Mouse (Mus musculus): ENCODE measurements at regions not wholly inside any gene's neighbourhood (a gene's known extent, or its start where the extent isn't known, plus 50 kb on each side); places are given as distances from the start of the nearest gene placed in this dataset.

DNA sequence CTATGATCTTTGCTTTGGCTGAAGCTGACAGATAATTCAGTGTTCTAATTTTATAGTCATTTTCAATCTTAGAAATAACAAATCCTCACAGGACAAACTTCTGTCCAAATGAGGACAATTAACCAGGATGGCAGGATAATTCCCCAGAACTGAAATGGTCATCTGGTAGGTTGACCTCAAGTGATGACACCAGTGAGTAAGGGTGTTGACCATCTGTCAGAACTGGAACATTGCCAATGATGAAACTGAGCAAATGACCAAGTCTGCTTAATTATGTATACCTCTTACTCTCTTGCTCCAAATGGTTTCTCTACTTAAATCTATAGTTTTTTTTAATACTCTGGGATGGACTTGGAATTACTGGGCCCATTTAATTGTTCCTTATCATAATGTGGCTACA is 1336.9 kb upstream of the Tenm3 start:
- no peaks in the 10 kb centered on the region for H3K27me3 ChIP-seq
- H3K27ac ChIP-seq (replicated peaks), result no peak overlapping the region
- no peak overlapping the region for H3K4me3 ChIP-seq
- no peak overlapping the region for H3K4me2 ChIP-seq
- H3K36me3 ChIP-seq, result no peaks in the 10 kb centered on the region
- no peak overlapping the region for H3K9ac ChIP-seq
- ATAC-seq (ENCODE audit: low FRiP score, low read depth), result no peak
- H3K4me1 ChIP-seq (replicated peaks), result no peaks in the 10 kb centered on the region
- H3K9me3 ChIP-seq, result no peaks in the 10 kb centered on the region

DNA sequence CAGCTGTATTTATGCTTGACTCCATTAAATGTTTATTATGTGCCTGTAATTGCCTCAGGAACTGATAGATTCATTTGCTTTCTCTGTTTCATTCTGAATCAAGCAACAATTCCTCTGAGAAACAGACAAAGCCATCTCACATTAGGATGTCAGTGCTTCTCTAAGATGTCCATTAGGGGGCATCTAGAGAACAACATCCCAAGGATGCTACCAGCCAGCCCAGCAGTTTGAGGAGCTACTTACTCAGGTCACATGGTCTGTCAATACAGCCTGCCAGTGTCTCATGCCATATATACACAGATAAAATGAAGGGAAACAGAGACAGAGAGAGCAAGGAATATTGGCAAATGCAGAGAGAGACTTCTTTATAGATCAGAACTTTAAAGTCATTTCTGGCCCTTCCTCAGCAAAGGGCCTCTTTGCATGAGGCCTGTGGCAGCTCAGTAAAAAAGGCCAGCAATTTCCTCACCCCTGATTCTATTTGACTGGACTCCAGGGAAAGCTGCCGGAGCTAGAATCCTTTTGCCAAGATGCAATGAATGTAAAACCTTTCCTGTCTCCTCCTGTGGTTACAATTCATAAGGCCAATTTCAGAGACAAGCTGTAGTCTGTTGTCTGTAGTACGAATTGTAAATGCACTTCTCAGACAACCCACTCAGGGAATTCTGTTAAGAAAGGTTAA is 1321.2 kb upstream of the Tenm3 start:
- H3K36me3 ChIP-seq, result no peaks in the 10 kb centered on the region
- H3K27ac ChIP-seq (replicated peaks), result no peak overlapping the region
- WGBS, result 57% methylated on average over 2 of the region's 2 CpGs
- H3K9me3 ChIP-seq, result no peaks in the 10 kb centered on the region
- H3K27me3 ChIP-seq, result no peaks in the 10 kb centered on the region
- no peak overlapping the region for H3K4me2 ChIP-seq
- no peak for ATAC-seq (ENCODE audit: low FRiP score, low read depth)
- H3K4me3 ChIP-seq, result no peak overlapping the region
- H3K4me1 ChIP-seq (replicated peaks), result no peaks in the 10 kb centered on the region
- no peak overlapping the region for H3K9ac ChIP-seq

DNA sequence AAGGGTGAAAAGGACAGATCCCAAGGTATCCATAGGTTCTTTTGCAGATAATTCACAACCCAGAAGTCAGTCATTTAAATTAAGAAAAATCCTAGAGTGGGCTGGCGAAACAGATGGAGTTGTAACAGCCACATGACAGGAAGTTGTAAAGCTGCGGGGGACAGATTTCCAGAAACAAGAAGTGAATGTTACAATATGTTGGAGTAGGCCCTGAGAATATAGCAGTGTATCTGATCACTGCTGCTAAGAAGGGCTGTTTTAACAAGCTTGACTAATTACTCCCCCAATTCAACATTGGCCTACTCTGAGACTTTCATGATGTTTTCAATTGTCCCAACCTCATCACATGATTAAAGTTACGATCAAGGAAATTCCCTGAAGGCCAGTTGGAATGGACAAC is 1317.3 kb upstream of the Tenm3 start:
- no peak overlapping the region for H3K4me3 ChIP-seq
- no peaks in the 10 kb centered on the region for H3K9me3 ChIP-seq
- H3K9ac ChIP-seq, result no peak overlapping the region
- H3K36me3 ChIP-seq, result no peaks in the 10 kb centered on the region
- ATAC-seq (ENCODE audit: low FRiP score, low read depth), result no peak
- WGBS, result 86% methylated on average over 3 of the region's 3 CpGs
- no peak overlapping the region for H3K4me2 ChIP-seq
- H3K27ac ChIP-seq (replicated peaks), result no peak overlapping the region
- H3K27me3 ChIP-seq, result no peaks in the 10 kb centered on the region
- no peaks in the 10 kb centered on the region for H3K4me1 ChIP-seq (replicated peaks)

DNA sequence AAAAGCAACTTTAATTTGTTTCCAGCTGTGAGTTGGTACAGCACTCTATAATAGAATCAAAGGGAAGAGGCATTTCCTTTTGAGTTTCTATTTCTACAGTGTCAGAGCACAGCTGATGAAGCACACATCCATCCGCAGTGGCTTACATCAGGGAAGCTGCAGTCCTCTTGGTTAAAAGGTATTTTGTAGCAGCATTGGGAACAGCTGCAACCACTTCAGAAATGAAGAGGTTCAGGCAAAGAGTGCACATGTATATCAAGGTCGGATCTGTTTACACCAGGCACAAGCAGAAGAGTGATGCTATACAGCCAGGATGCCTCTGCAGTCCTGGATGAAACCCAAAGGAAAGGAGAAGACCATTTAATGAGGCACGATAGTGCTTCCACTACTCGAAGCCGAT is 1316.6 kb upstream of the Tenm3 start:
- Histone ChIP-seq H3K4me3 (no peak overlapping the region), H3K9ac (no peak overlapping the region), H3K9me3 (no peaks in the 10 kb centered on the region), H3K27ac (replicated peaks) (no peak overlapping the region), H3K27me3 (no peaks in the 10 kb centered on the region), H3K36me3 (no peaks in the 10 kb centered on the region), H3K4me1 (replicated peaks) (no peaks in the 10 kb centered on the region), H3K4me2 (no peak overlapping the region)
- WGBS, result 53% methylated on average over 5 of the region's 5 CpGs
- ATAC-seq (ENCODE audit: low FRiP score, low read depth), result no peak; the same call in 1 of the 2 replicates

DNA sequence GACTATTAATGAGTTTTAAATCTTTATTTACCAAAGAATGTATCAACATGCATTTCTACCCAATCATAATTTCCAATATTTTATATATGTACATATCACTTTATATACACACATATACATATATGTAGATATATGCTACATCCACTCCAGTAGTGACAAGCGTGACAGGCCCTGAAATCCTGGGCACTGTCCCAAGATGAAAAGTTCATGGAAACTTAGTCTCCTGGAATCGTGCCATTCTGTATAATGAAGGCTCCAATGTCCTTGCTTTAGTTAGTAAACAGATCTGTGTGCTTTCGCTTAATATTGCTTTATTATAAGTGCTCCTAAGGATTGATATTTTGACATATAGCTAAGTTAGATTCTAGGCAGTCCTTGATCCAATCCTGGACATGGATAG is 1296.1 kb upstream of the Tenm3 start:
- no peak overlapping the region for H3K4me3 ChIP-seq
- H3K9ac ChIP-seq, result no peak overlapping the region
- ATAC-seq (ENCODE audit: low FRiP score, low read depth), result no peak
- no peaks in the 10 kb centered on the region for H3K4me1 ChIP-seq (replicated peaks)
- no peaks in the 10 kb centered on the region for H3K9me3 ChIP-seq
- no peaks in the 10 kb centered on the region for H3K36me3 ChIP-seq
- 78% methylated on average over 3 of the region's 3 CpGs for WGBS
- no peaks in the 10 kb centered on the region for H3K27me3 ChIP-seq
- H3K27ac ChIP-seq (replicated peaks), result no peak overlapping the region
- no peak overlapping the region for H3K4me2 ChIP-seq

DNA sequence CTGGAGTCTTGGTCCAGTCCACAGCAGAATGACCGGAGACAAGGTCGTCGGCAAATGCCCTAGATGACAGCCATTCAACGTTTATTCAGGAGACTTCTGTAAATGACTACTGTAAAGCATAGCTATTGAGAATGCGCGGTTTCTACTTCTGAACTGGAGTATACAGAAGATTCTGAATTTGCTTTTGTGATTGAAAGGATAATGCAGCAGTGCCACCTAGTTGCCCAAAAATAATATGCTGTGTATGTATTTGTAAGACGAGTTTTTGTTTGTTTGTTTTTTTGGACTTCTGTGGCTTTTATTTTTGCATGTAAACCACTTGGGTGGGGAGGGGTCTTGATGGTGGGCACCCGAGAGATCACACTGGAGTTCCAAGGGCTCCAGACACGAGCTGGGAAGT is 1276.3 kb upstream of the Tenm3 start:
- H3K27ac ChIP-seq (replicated peaks), result no peak overlapping the region
- no peak overlapping the region for H3K9ac ChIP-seq
- no peaks in the 10 kb centered on the region for H3K27me3 ChIP-seq
- no peak overlapping the region for H3K4me2 ChIP-seq
- no peaks in the 10 kb centered on the region for H3K36me3 ChIP-seq
- H3K9me3 ChIP-seq, result no peaks in the 10 kb centered on the region
- no peak for ATAC-seq (ENCODE audit: low FRiP score, low read depth)
- H3K4me3 ChIP-seq, result no peak overlapping the region
- H3K4me1 ChIP-seq (replicated peaks), result no peaks in the 10 kb centered on the region
- 78% methylated on average over 9 of the region's 9 CpGs for WGBS

DNA sequence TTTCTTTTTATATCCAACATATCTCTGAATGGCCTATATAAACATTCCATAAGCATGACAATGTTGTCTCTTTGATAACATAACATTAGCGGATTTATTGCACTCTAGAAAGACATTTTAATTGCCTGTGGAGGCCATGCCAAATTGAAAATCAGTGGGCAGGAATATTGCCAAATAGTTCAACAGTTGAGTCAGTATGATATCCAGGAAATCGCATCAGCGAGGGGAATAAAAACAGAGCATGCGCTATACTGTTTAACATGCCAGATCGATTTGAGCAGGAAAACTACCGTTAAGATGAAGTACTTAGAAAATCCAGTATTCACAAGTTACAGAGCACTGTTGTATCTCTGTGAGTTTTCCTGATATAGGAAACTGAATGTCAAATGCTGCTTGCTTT is 1238.6 kb upstream of the Tenm3 start:
- no peak overlapping the region for H3K4me2 ChIP-seq
- ATAC-seq (ENCODE audit: low FRiP score, low read depth), result no peak

DNA sequence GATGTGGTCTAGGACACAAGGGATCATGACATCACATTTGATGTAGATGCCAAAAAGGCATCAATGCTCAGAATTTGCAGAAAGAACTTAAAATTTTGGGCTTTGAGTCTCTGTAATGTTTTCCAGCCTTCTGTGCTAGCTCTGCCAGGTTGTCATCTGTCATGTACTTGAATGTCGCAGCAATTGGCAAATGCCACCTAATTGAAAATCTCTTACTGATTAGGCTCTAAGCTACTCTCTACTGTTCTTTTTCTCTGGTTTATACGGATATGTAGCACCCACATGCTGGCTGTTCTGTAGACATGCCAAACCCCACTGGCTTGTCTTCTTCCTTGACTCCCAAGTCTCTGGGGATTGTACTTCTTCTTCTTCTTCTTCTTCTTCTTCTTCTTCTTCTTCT is 1193.3 kb upstream of the Tenm3 start:
- H3K4me3 ChIP-seq, result no peak overlapping the region
- no peaks in the 10 kb centered on the region for H3K4me1 ChIP-seq (replicated peaks)
- no peaks in the 10 kb centered on the region for H3K27me3 ChIP-seq
- no peaks in the 10 kb centered on the region for H3K9me3 ChIP-seq
- 78% methylated on average over 2 of the region's 2 CpGs for WGBS
- H3K27ac ChIP-seq (replicated peaks), result no peak overlapping the region
- H3K36me3 ChIP-seq, result no peaks in the 10 kb centered on the region
- no peak for ATAC-seq (ENCODE audit: low FRiP score, low read depth)
- H3K9ac ChIP-seq, result no peak overlapping the region
- no peak overlapping the region for H3K4me2 ChIP-seq

More for the DNA sequence above, 1238.6 kb upstream of the Tenm3 start:
- 62% methylated on average over 6 of the region's 6 CpGs for WGBS
- H3K36me3 ChIP-seq, result no peaks in the 10 kb centered on the region
- H3K9ac ChIP-seq, result no peak overlapping the region
- H3K4me1 ChIP-seq (replicated peaks), result no peaks in the 10 kb centered on the region
- no peaks in the 10 kb centered on the region for H3K27me3 ChIP-seq
- no peak overlapping the region for H3K4me3 ChIP-seq
- H3K27ac ChIP-seq (replicated peaks), result no peak overlapping the region
- no peaks in the 10 kb centered on the region for H3K9me3 ChIP-seq

DNA sequence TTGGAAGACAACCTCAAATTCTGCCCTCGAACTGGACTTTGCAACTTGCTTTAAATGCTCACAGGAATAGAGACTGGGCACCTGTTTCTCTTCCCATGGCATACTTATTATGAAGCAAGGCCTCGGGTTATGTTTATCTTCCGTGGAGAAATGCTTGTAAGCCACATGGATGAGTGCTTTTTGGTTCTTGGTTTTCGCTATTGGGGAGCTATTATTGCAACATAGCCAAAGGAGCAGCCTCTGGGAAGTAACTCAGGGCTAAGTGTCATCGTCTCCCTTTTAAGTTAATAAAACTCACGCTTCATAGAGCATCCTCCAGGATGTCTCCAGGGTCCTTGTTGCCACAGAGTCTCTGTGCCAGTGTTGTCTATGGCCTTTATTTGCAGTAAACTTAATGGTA is 1183.8 kb upstream of the Tenm3 start:
- WGBS, result 79% methylated on average over 6 of the region's 6 CpGs
- Histone ChIP-seq H3K9me3 (no peaks in the 10 kb centered on the region), H3K36me3 (no peaks in the 10 kb centered on the region), H3K4me1 (replicated peaks) (no peaks in the 10 kb centered on the region), H3K4me3 (no peak overlapping the region), H3K4me2 (no peak overlapping the region), H3K27me3 (no peaks in the 10 kb centered on the region), H3K9ac (no peak overlapping the region), H3K27ac (replicated peaks) (no peak overlapping the region)
- ATAC-seq (ENCODE audit: low FRiP score, low read depth), result no peak

DNA sequence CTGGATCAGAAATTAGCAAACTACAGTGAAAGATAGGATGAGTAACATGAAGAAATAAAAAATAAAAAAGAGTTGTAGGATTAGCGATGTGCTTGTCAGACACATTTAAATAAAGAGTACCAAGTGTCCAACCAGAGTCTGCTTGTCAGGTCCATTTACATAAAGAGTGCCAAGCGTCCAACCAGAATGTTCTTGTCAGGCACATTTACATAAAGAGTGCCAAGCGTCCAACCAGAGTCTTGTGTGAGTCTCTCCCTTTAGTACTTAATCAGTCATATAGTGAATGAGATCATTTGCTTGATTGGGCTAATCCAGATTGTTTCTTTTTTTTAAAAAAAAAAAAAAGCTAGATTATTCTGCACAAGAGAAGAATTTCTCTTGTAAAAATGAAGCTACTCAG is 1163.8 kb upstream of the Tenm3 start:
- no peak for ATAC-seq (ENCODE audit: low FRiP score, low read depth)
- no peak overlapping the region for H3K4me3 ChIP-seq
- no peaks in the 10 kb centered on the region for H3K4me1 ChIP-seq (replicated peaks)
- no peak overlapping the region for H3K9ac ChIP-seq
- no peaks in the 10 kb centered on the region for H3K36me3 ChIP-seq
- no peaks in the 10 kb centered on the region for H3K27me3 ChIP-seq
- H3K27ac ChIP-seq (replicated peaks), result no peak overlapping the region
- no peaks in the 10 kb centered on the region for H3K9me3 ChIP-seq
- H3K4me2 ChIP-seq, result no peak overlapping the region
- 72% methylated on average over 3 of the region's 3 CpGs for WGBS

DNA sequence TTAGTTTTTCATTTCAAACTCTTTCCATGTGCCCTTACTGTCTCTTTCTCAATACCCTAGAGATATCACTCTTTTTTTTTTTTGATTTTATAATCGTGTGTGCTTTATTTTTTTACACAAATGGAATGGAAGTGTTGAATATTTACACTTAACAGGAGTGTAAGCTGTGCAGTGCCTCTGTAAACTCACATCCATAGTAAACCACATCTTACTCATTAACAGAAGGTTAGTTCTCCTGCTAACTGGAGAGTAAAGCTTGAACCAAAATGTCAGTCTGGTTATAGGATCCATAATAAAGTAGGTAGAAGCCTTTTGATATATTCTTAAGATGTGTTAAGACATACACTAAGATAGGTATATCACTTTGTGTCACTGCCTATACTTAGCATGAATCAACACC is 1160.5 kb upstream of the Tenm3 start:
- WGBS, result 56% methylated on average over 1 of the region's 1 CpGs
- H3K27me3 ChIP-seq, result no peaks in the 10 kb centered on the region
- no peak overlapping the region for H3K4me3 ChIP-seq
- no peaks in the 10 kb centered on the region for H3K9me3 ChIP-seq
- H3K36me3 ChIP-seq, result no peaks in the 10 kb centered on the region
- no peak overlapping the region for H3K27ac ChIP-seq (replicated peaks)
- no peaks in the 10 kb centered on the region for H3K4me1 ChIP-seq (replicated peaks)
- no peak overlapping the region for H3K9ac ChIP-seq
- ATAC-seq (ENCODE audit: low FRiP score, low read depth), result no peak
- no peak overlapping the region for H3K4me2 ChIP-seq

DNA sequence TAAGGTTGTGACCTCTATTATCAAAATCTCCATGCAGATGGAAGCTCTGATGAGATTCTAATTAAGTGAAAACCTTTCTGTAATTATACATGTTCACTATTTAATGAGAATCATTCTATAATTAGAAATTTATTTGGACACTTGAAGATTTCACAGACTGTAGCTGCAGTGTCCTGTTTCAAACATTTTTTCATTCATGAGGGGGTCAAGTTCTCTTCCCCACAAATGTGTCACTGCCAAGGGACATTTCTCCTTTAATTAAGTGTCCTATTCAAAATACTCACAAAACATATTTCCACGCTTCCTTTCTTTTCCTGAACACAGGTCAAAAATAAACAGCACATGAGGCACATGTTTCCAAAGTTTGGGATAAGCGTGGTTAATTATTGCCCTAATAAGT is 1159.9 kb upstream of the Tenm3 start:
- H3K9me3 ChIP-seq, result no peaks in the 10 kb centered on the region
- H3K27ac ChIP-seq (replicated peaks), result no peak overlapping the region
- no peak for ATAC-seq (ENCODE audit: low FRiP score, low read depth)

DNA sequence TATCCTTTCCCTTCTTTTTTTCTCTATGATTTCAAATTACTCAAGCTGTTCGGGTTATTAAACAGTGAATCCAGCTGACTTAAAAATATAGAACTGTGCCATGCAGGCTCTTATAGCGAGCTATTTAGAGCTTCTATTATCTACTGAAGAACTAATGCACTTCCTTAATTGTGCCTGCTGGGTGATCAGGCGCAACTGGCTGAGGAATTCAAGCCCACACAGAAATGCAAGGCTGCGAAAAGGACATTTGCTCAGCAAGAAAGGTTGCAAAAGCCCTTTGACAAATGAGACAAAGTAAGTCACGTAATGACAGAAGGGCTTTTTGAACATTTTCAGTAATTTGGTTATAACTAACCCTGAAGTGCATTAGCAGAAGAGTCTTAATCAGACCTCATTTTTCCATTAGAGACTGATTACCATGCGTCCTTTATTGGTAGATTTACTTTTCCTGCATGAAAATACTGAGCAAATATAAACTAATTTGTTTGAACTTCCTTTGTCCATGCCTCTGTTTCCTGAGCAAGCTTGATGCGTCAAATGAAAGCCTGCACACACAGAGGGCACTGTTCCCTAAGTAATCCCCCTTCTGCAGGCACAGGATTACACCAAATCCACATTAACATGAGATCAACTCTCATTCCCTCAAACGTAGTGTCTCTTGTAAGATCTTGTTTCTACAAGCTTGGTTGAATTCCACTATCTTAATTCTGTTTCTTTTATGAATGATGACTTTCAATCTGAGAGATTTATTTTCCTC is 1154.7 kb upstream of the Tenm3 start:
- Histone ChIP-seq H3K4me3 (no peak overlapping the region), H3K9ac (no peak overlapping the region), H3K27me3 (no peaks in the 10 kb centered on the region), H3K4me2 (no peak overlapping the region), H3K36me3 (no peaks in the 10 kb centered on the region), H3K27ac (replicated peaks) (0 out of 2 replicates have a peak overlapping the region, but pooled peaks have one; percentile 38), H3K9me3 (no peaks in the 10 kb centered on the region), H3K4me1 (replicated peaks) (no peaks in the 10 kb centered on the region)
- ATAC-seq (ENCODE audit: low FRiP score, low read depth), result no peak
- 27% methylated on average over 8 of the region's 8 CpGs for WGBS

More for the DNA sequence above, 1159.9 kb upstream of the Tenm3 start:
- Histone ChIP-seq H3K36me3 (no peaks in the 10 kb centered on the region), H3K4me3 (no peak overlapping the region), H3K9ac (no peak overlapping the region), H3K4me1 (replicated peaks) (no peaks in the 10 kb centered on the region), H3K27me3 (no peaks in the 10 kb centered on the region), H3K4me2 (no peak overlapping the region)
- whole genome bisulfite sequencing, result 83% methylated on average over 2 of the region's 2 CpGs
